Mouse (Mus musculus): ENCODE data around the gene Gm17581. TPM values are rescaled to one million over a fixed set of nuclear protein-coding genes. Genes with fewer than 3 reads are reported as not detected.

The Gm17581 gene
- total and polyA plus RNA-seq, 2 experiments from 2014 or later, result not detected

DNA sequence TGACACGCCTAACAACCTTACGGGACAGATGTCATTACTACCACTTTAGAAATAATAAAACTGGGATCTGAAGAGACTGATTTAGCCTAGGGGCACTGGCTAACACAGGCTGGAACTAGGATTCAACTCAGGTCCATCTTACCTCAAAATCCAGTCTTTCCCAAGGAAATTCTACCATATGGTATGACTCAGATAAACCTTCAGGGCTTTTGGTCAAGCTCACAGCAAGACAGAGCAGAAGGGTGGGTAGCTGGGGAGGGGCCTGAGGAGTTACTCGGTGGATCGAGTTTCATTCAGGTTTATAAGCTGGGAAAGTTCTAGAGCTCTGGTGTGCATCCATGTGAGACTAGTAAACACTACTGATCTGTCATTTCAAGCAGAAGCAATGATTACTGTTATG, 46.5 kb downstream of the Gm17581 start:
- WGBS, result 75% methylated on average over 4 of the region's 4 CpGs
- TF ChIP-seq CTCF (IDR thresholded peaks at IDR 0.05; ENCODE audit: low read depth) (no peak), EP300 (IDR thresholded peaks at IDR 0.05; ENCODE audit: low read depth) (no peak)

DNA sequence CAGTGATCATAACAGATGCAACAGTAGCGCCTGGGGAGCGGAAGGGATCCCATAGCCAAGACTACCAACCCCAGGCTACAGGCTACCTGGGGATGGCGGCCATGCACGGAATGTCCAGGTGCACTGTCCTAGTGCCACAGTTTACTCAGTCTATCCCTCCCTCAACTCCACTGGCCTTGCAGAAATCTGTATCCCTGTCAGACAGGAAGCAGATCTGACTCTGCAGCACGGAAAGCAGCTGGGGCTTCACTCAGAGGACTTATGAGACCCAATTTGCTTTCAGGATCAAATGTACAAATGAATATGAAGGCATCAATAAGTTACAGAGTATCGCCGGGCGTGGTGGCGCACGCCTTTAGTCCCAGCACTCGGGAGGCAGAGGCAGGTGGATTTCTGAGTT, 47.9 kb downstream of the Gm17581 start:
- TF ChIP-seq CTCF (IDR thresholded peaks at IDR 0.05; ENCODE audit: low read depth), result no peak
- TF ChIP-seq EP300 (IDR thresholded peaks at IDR 0.05; ENCODE audit: low read depth), result no peak
- no peak overlapping the region for H3K4me3 ChIP-seq (ENCODE audit: low read depth, low read length)
- no peaks in the 10 kb centered on the region; the same call in 1 of the 2 replicates for H3K36me3 ChIP-seq (replicated peaks; ENCODE audit: control insufficient read depth, insufficient read depth, low read length)
- no peaks in the 10 kb centered on the region for H3K27me3 ChIP-seq (ENCODE audit: control insufficient read depth, insufficient read depth, low read length)
- no peaks in the 10 kb centered on the region for H3K9me3 ChIP-seq (replicated peaks; ENCODE audit: control insufficient read depth, low read length)
- H3K4me2 ChIP-seq (ENCODE audit: low read depth, low read length), result no peak overlapping the region
- H3K27ac ChIP-seq (ENCODE audit: low read depth), result no peak overlapping the region
- peaks cover 17% of the 10 kb centered on the region for H3K4me1 ChIP-seq (ENCODE audit: control insufficient read depth, insufficient read depth)
- H3K9ac ChIP-seq (replicated peaks; ENCODE audit: low read depth, low read length), result no peak overlapping the region
- ATAC-seq (ENCODE audit: insufficient read depth, low read depth) (no peak), DNase-seq (ENCODE audit: low spot score) (no peak)
- 96% methylated on average over 11 of the region's 11 CpGs for WGBS

More for the DNA sequence above, 46.5 kb downstream of the Gm17581 start:
- no peak for DNase-seq (ENCODE audit: low spot score)
- no peak for ATAC-seq (ENCODE audit: insufficient read depth, low read depth)
- no peaks in the 10 kb centered on the region for H3K9me3 ChIP-seq (replicated peaks; ENCODE audit: control insufficient read depth, low read length)
- no peak overlapping the region for H3K9ac ChIP-seq (replicated peaks; ENCODE audit: low read depth, low read length)
- H3K4me2 ChIP-seq (ENCODE audit: low read depth, low read length), result no peak overlapping the region
- no peak overlapping the region for H3K27ac ChIP-seq (ENCODE audit: low read depth)
- H3K27me3 ChIP-seq (ENCODE audit: control insufficient read depth, insufficient read depth, low read length), result no peaks in the 10 kb centered on the region
- no peaks in the 10 kb centered on the region; the same call in 1 of the 2 replicates for H3K36me3 ChIP-seq (replicated peaks; ENCODE audit: control insufficient read depth, insufficient read depth, low read length)
- H3K4me1 ChIP-seq (ENCODE audit: control insufficient read depth, insufficient read depth), result peaks cover 17% of the 10 kb centered on the region
- no peak overlapping the region for H3K4me3 ChIP-seq (ENCODE audit: low read depth, low read length)

GRCm38 (mm10) chr2:155686572-155686971, 49.1 kb downstream of the Gm17581 start:
- DNase-seq (ENCODE audit: low spot score), result no peak
- TF ChIP-seq EP300 (IDR thresholded peaks at IDR 0.05; ENCODE audit: low read depth) (no peak), CTCF (IDR thresholded peaks at IDR 0.05; ENCODE audit: low read depth) (no peak)
- 51% methylated on average over 5 of the region's 5 CpGs for WGBS
- no peaks in the 10 kb centered on the region; the same call in 1 of the 2 replicates for H3K36me3 ChIP-seq (replicated peaks; ENCODE audit: control insufficient read depth, insufficient read depth, low read length)
- no peaks in the 10 kb centered on the region for H3K9me3 ChIP-seq (replicated peaks; ENCODE audit: control insufficient read depth, low read length)
- H3K27me3 ChIP-seq (ENCODE audit: control insufficient read depth, insufficient read depth, low read length), result no peaks in the 10 kb centered on the region
- peaks cover 17% of the 10 kb centered on the region for H3K4me1 ChIP-seq (ENCODE audit: control insufficient read depth, insufficient read depth)
- H3K9ac ChIP-seq (replicated peaks; ENCODE audit: low read depth, low read length), result no peak overlapping the region
- no peak for ATAC-seq (ENCODE audit: insufficient read depth, low read depth)
- H3K27ac ChIP-seq (ENCODE audit: low read depth), result no peak overlapping the region
- H3K4me2 ChIP-seq (ENCODE audit: low read depth, low read length), result no peak overlapping the region
- no peak overlapping the region for H3K4me3 ChIP-seq (ENCODE audit: low read depth, low read length)

Other genes with a start within 250 kb of the Gm17581 start
- 40.5 and 47.9 TPM in 2 replicates for gene Acss2, start 217.9 kb downstream of the Gm17581 start, total RNA-seq (2014; rRNA removed; ENCODE audit: low replicate concordance)
- 20.1 and 22.2 TPM in 2 replicates for gene Acss2, start 217.9 kb downstream of the Gm17581 start, polyA plus RNA-seq (2015; fragmentation: Nextera tagmentation; extraction: Ambion mirVana)
- gene Ggt7, start 217.6 kb downstream of the Gm17581 start, total RNA-seq (2014; rRNA removed; ENCODE audit: low replicate concordance), result 2.9 and 4.7 TPM in 2 replicates
- 0.81 and 0.98 TPM in 2 replicates for gene Ggt7, start 217.6 kb downstream of the Gm17581 start, polyA plus RNA-seq (2015; fragmentation: Nextera tagmentation; extraction: Ambion mirVana)
- 32.5 and 52.3 TPM in 2 replicates for gene Gss, start 143.1 kb downstream of the Gm17581 start, total RNA-seq (2014; rRNA removed; ENCODE audit: low replicate concordance)
- gene Gss, start 143.1 kb downstream of the Gm17581 start, polyA plus RNA-seq (2015; fragmentation: Nextera tagmentation; extraction: Ambion mirVana), result 24.8 and 25.9 TPM in 2 replicates
- gene Myh7b, start 124.7 kb downstream of the Gm17581 start, total RNA-seq (2014; rRNA removed; ENCODE audit: low replicate concordance), result 17.2 and 48.4 TPM in 2 replicates
- gene Myh7b, start 124.7 kb downstream of the Gm17581 start, polyA plus RNA-seq (2015; fragmentation: Nextera tagmentation; extraction: Ambion mirVana), result 12.2 and 12.5 TPM in 2 replicates
- 83.8 and 84.8 TPM in 2 replicates for gene Trpc4ap, start 43.5 kb downstream of the Gm17581 start, total RNA-seq (2014; rRNA removed; ENCODE audit: low replicate concordance)
- gene Trpc4ap, start 43.5 kb downstream of the Gm17581 start, polyA plus RNA-seq (2015; fragmentation: Nextera tagmentation; extraction: Ambion mirVana), result 67.0 and 70.5 TPM in 2 replicates
- 9.7 and 18.4 TPM in 2 replicates for gene Edem2, start 6.4 kb downstream of the Gm17581 start, total RNA-seq (2014; rRNA removed; ENCODE audit: low replicate concordance)
- gene Edem2, start 6.4 kb downstream of the Gm17581 start, polyA plus RNA-seq (2015; fragmentation: Nextera tagmentation; extraction: Ambion mirVana), result 14.8 and 18.1 TPM in 2 replicates
- 3.4 and 9.3 TPM in 2 replicates for gene Procr, start 15.3 kb upstream of the Gm17581 start, total RNA-seq (2014; rRNA removed; ENCODE audit: low replicate concordance)
- 4.0 and 4.7 TPM in 2 replicates for gene Procr, start 15.3 kb upstream of the Gm17581 start, polyA plus RNA-seq (2015; fragmentation: Nextera tagmentation; extraction: Ambion mirVana)
- gene Mmp24, start 39.5 kb upstream of the Gm17581 start, total RNA-seq (2014; rRNA removed; ENCODE audit: low replicate concordance), result 0.04 and 0.38 TPM in 2 replicates
- 0.03 and 0.04 TPM in 2 replicates for gene Mmp24, start 39.5 kb upstream of the Gm17581 start, polyA plus RNA-seq (2015; fragmentation: Nextera tagmentation; extraction: Ambion mirVana)
- 14.1 and 14.7 TPM in 2 replicates for gene BC029722, start 83.6 kb upstream of the Gm17581 start, total RNA-seq (2014; rRNA removed; ENCODE audit: low replicate concordance)
- gene BC029722, start 83.6 kb upstream of the Gm17581 start, polyA plus RNA-seq (2015; fragmentation: Nextera tagmentation; extraction: Ambion mirVana), result 20.9 and 21.4 TPM in 2 replicates
- 96.9 and 101 TPM in 2 replicates for gene Eif6, start 91.1 kb upstream of the Gm17581 start, total RNA-seq (2014; rRNA removed; ENCODE audit: low replicate concordance)
- gene Eif6, start 91.1 kb upstream of the Gm17581 start, polyA plus RNA-seq (2015; fragmentation: Nextera tagmentation; extraction: Ambion mirVana), result 96.6 and 102 TPM in 2 replicates
- not detected in 2 replicates for gene Fam83c, start 99.0 kb upstream of the Gm17581 start, total RNA-seq (2014; rRNA removed; ENCODE audit: low replicate concordance)
- 0.04 TPM in 2 replicates for gene Fam83c, start 99.0 kb upstream of the Gm17581 start, polyA plus RNA-seq (2015; fragmentation: Nextera tagmentation; extraction: Ambion mirVana)
- 85.7 and 167 TPM in 2 replicates for gene Uqcc1, start 194.4 kb upstream of the Gm17581 start, total RNA-seq (2014; rRNA removed; ENCODE audit: low replicate concordance)
- gene Uqcc1, start 194.4 kb upstream of the Gm17581 start, polyA plus RNA-seq (2015; fragmentation: Nextera tagmentation; extraction: Ambion mirVana), result 149 and 167 TPM in 2 replicates
- not detected in 2 replicates for gene Gm15557, start 204.9 kb upstream of the Gm17581 start, total RNA-seq (2014; rRNA removed; ENCODE audit: low replicate concordance)
- gene Gm15557, start 204.9 kb upstream of the Gm17581 start, polyA plus RNA-seq (2015; fragmentation: Nextera tagmentation; extraction: Ambion mirVana), result not detected in 2 replicates
- 0.84 TPM in 1 of 2 replicates, not detected in the other for gene Gdf5, start 209.5 kb upstream of the Gm17581 start, total RNA-seq (2014; rRNA removed; ENCODE audit: low replicate concordance)
- 0.10 and 0.22 TPM in 2 replicates for gene Gdf5, start 209.5 kb upstream of the Gm17581 start, polyA plus RNA-seq (2015; fragmentation: Nextera tagmentation; extraction: Ambion mirVana)
- 3.7 and 9.8 TPM in 2 replicates for gene Cep250, start 220.6 kb upstream of the Gm17581 start, total RNA-seq (2014; rRNA removed; ENCODE audit: low replicate concordance)
- 3.6 and 4.0 TPM in 2 replicates for gene Cep250, start 220.6 kb upstream of the Gm17581 start, polyA plus RNA-seq (2015; fragmentation: Nextera tagmentation; extraction: Ambion mirVana)

All from heart, postnatal 0 days (tissue).